Mouse (Mus musculus): ENCODE data around the gene Ccdc189.
"Not testable (repeated sequence)": the region's sequence is repeated elsewhere in the genome, so short reads cannot be mapped to it uniquely, and the experiment has no call there.

The Ccdc189 gene

DNA sequence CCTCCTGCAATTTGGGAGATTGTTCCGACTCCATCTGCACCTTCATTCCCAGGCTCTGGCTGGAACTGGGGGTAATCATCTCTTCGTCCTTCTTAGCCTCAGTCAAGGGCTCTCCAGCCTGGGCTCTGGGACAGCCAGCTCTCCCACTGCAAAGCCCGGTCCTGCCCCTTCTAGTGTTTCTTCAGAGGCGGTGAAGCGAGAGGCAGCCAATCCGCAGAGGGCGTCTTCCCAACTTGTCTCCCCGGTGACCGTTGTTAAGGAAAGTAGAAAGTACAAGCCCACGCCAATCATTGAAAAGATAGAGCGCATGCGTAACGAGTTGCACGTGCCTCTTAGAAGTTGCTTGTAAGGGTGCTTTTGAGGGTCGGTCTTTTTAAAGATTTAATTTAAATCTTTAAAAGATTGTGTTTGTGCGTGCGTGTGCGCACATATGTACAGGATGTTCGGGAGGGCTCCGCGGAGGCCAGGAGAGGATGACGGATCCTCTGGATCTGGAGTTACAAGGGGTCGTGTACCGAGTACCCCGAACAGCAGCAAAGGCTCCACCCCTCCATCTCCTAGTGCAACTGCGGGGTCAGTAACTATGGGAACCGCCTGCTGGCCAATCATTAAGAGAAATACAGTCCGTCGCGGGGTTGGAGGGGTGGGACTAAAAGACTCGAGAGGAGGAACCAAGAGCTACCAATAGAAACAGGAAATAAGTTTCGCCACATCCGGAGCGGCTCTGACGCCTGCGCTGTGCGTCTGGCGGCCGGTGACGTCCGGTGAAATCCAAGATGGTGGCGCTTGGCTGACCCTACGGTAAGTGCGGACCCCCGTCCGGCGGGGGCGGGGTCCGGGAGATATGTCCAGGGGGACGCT, at the start of gene Ccdc189, which contains the start of gene Rnf40:
Gene Ccdc189 (minus strand): TSS at position 585 of the 861 bp plus-strand sequence.
Gene Rnf40 (plus strand): TSS at position 757 of the 861 bp plus-strand sequence.
- DNase-seq (ENCODE audit: low spot score): peak; percentile 99

DNA sequence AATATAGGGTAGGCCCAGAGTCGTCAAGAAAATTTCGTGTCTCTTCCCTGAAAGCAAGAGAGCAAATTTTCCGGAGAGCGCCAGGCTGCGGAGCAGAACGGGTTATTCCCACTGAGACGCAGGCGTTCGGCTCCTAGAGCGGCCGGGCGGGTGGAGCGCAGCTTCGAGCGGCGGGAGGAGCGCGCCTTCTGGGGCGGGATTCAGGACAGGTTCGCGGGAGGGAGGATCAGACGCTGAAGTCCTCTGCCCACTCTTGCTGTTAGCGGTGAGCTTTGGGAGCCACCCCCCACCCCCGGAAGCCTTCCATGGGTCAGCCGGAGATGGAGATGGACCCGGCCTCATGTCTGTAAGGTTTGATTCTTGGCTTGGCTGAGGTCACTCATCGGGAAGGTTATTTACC, 48.6 kb upstream of the Ccdc189 start:
- DNase-seq (ENCODE audit: low spot score): peak; percentile 72

DNA sequence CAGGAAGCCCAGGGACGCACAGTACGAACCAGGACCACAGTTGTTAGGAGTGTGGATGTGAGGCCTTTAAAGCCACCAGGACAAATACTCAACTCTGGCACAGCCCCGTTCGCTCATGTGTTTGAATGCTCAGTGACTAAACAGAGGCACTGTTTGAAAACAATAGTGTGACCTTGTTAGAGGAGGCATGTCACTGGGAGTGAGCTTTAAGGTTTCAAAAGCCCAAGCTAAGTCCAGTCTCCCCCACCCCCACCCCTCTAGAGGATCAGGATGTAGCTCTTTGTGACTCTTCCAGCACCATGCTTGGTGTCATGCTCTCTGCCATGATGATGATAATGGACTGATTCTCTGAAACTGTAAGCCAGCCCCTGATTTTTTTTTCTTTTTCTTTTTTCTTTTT, 43.0 kb upstream of the Ccdc189 start:
- DNase-seq (ENCODE audit: low spot score): no peak

DNA sequence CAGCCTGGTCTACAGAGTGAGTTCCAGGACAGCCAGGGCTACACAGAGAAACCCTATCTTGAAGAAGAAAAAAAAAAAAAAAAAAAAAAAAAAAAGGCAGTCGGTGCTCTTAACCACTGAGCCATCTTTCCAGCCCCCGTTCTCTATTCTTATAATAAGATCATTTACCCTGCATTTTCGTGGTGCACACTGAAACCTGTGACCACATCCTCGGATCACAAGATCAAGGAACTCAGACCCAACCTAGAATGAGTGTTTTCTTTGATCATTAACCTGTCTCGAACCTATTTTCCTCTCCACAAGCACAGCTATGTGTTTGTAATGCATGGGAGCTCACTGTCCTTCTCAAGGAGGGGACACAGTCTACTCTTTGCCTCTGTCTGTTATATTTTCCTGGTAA, 40.3 kb upstream of the Ccdc189 start:
- no peak for DNase-seq (ENCODE audit: low spot score)

DNA sequence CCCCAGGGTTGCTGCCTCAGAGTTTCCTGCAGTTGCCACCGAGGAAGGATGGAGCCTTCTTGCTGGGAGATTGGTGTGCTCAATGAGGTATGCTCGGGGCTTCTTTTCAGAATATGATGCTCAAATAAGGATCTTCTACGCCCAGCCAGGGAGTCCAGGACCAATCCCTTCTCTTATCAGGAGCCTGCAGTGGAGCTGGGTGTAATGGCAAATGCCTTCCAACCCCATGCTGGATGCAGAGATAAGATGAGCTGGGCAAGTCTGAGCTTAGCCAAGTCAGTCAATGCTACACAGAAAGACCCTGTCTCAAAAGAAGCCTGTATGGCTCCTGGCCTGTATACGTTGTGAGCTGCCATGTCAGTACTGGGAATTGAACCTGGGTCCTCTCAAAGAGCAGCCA, 38.1 kb upstream of the Ccdc189 start:
- DNase-seq (ENCODE audit: low spot score): no peak

DNA sequence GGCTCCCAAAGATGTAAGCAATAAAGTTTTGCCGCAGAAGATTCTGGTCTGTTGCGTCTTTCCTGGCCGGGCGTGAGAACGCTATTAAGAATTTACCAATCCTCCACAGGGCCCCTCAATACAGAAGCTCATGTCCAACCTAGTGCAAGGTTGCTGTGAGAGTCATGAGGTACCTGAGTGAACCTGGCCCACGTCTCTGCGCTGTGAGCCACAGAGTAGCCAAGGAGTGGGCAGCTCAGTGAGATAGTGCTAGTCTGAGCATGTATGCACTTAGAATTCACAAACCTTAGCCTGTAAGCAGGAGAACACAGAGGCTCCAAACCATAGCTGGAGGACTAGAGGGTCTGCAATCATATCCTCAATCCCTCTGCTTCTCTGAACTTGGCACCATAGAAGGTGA, 37.6 kb upstream of the Ccdc189 start:
- no peak for DNase-seq (ENCODE audit: low spot score)

DNA sequence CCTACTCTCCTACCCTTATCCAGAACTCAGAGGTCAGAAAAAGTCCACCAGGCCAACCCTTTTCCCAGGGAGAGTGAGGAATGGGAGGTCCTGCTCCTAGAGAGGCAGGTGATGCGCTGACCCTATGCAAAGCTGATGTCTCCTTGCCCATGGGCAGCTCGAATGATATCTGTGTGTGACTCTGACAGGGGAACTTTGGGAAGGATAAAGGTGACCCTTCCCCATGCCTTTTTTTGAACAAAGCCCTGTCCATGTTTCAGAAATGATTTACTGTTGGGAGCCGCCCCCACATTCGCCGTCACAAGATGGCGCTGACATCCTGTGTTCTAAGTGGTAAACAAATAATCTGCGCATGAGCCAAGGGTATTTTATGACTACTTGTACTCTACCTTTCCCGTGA, 30.0 kb upstream of the Ccdc189 start:
- not testable (repeated sequence) for DNase-seq (ENCODE audit: low spot score)

DNA sequence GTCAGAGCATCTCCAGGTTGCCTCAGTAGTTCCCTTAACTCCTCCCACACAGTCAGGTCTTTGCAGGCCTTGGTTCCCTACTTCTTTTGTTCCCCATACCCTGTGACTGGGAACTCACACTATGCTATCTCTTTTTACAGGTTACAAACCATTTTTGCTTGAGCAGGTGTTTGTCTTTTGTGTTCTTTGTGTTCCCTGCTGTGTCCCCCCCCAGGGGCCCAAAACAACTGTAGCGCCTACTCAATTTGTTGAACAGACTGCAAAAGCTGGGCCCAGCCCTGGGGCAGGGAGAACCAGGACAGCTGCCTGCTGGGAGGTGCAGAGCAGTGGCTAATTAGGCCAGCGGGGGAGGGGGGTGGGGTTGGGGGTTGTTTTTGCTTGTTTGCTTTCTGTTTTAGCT, 29.6 kb upstream of the Ccdc189 start:
- DNase-seq (ENCODE audit: low spot score): no peak

DNA sequence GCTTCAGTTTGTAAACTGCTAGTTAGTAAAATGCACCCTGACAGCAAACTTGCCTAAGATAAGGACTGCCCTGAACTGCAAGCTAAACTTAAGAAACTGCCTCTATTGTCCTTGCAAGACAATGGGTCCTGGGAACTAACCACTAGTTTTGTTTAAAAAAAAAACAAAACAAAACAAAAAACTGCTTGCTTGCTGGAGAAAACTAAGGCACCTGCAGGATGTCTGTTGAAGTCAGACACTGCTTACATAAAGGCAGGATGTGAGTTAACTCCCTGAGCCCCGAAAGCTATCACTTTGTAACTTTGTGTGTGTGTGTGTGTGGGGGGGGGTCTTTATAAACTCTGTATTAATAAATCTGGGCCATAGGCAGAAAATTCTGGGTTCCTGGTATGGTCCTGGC, 28.5 kb upstream of the Ccdc189 start:
- DNase-seq (ENCODE audit: low spot score): no peak

DNA sequence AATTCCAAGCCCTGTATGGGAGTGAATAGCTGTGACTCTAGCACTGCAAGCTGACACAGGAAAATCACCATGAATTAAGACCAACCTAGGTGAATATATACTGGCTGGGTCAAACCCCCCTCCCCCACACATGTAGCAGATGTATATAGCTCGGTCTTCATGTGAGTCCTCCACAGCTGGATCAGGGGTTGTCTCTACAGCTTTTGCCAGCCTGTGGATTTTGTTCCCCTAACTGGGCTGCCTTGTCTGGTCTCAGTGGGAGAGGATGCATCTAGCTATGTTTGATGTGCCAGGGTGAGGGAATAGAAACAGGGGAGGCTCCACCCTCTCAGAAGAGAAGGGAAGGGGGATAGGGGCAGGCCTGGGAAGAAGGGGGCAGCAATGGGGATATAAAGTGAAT, 27.9 kb upstream of the Ccdc189 start:
- DNase-seq (ENCODE audit: low spot score): no peak

DNA sequence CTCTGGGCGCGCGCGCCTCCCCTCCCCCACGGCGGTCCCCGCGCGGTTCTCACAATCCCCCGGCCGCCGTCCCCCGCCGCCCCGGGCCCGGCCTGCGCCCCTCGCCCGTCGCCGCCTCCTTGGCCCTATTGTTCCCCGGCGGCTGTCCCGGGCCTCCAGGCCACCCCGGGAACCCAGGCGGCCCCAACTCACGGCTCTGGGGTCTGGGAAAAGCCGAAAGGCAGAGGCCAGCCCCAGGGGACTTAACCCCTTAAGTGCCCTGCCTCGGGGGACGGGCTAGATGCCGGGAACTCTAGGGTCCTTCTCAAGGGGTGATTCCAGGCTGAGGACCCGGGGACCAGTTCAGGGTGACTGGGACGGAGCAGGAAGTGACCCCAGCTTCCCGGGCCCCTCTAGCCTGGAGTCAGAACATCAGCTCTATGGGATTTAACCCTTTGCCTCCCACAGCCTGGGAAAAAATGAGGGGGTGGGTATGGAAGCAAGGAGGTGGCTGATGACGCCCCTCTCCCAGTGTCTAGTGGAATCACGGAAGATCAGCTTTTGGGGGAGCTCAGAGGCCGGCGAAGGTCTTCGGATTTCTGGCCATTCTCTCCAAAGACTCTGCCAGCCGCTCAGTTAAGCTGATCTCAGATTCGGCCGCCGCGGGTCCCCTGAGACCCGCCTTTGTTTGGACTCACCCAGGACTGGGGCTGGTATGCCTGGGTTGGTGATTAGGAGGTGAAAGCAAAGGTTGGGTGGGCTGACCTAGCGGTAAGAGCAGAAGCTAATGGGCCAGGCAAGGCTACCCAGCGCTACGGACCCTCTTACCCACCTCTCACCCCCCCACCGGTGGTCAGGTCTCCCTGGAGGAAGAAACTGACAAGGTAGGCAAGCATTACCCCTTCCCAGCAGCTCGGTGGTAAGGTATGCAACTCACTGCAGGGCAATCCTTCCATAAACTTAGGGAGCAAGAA, 26.8 kb upstream of the Ccdc189 start, which contains the start of gene Zfp629:
Gene Zfp629 (minus strand): TSS at position 907 of the 953 bp plus-strand sequence.
- DNase-seq (ENCODE audit: low spot score): peak; percentile 76

DNA sequence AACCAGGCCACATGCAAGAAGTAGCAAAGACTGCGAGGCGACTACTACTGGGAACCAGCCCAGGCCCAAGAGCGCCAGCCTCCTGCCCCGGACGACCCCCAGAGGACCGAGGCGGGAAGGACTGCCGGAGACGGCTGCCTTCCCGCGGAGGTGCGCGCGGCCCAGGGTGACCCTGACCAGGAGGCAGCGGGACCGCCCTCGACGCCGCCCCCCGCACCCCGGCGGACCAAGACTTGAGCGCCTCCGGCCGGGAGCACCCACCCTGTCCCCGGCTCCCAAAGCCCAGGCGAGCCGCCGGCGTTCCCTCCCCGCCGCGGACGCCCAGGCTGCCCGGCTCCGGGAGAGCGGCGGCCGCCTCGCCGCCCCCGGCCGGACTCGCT, 26.1 kb upstream of the Ccdc189 start:
- DNase-seq (ENCODE audit: low spot score): peak; percentile 68

DNA sequence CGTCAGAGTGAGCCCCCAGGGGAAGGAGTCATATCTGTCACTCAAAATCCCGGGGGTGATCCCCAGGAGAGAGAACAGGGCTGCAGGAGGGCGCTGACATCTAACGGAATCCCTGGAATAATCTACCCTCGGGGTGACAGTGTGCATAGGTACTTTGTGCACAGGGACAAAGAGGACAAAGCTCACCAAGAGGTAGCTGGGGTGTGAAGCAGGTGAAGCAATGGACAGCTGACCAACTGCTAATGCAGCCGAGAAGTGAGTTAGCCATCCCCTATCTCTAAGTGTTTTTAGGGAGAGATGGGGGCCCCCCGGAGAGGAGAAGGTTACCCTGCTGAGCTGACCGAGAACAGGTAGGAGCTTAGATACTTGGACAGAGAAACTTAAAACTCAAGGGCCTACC, 25.7 kb upstream of the Ccdc189 start:
- no peak for DNase-seq (ENCODE audit: low spot score)

DNA sequence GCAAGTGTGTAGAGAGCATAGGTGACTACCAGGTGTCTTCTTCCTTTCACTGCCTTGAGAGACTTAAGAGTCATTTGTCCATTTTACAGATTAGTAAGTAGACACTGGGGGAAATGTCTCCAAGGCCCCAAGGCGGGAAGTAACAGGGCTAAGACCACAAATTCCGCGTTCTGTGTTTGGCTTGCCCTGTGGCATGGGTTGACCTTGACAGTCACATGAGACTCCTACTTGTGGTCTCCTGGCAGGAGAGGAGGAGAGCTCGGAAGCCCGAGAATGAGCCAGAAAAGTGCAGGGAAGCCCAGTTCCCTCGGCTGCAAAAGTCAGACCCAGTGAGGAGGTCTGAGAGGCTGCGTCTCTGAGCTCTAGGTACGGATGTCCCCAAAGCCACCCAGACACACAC, 25.1 kb upstream of the Ccdc189 start:
- DNase-seq (ENCODE audit: low spot score): no peak

DNA sequence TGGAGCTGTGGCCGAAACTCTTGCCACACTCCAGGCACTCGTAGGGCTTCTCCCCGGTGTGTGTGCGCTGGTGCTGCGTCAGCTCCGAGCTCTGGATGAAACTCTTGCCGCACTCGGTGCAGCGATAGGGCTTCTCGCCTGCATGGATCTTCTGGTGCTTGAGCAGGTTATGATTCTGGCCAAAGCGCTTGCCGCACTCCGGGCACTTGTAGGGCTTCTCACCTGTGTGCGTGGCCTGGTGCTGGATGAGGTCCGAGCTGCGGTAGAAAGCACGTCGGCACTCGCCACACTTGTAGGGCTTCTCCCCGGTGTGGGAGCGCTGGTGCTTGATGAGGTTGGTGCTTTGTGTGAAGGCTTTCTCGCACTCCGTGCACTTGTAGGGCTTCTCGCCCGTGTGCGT, 23.2 kb upstream of the Ccdc189 start:
- no peak for DNase-seq (ENCODE audit: low spot score)

DNA sequence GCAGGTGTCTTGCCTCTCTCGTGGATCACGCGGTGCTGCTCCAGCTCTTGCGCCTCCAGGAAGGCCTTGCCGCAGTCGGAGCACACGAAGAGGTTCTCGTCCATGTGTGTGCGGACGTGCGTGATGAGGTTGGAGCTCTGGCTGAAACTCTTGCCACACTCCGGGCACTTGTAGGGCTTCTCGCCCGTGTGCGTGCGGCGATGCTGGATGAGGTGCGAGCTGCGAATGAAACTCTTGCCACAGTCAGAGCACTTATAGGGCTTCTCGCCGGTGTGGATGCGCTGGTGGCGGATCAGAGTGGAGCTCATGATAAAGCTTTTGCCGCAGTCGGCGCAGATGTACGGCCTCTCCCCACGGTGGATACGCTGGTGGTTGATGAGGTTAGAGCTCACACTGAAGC, 22.6 kb upstream of the Ccdc189 start:
- no peak for DNase-seq (ENCODE audit: low spot score)

DNA sequence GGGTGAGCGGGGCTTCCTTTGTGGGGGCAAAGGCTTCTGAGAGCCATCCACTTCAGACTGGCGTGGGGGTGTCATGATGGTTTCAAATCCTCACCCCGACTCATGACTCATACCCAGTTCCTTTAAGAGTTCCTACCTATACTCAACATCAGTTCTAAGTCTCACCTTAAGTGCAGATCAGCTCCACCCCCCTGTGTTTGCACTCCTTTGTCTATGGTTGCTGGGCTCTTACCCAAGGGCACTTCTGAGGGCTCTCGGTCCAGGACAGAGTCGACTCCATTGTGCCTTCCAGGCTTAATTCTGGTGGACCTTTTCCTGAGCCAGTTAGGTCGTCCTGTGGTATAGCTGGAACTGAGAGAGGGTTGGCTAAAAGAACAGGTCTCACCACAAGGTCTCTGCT, 18.8 kb upstream of the Ccdc189 start:
- DNase-seq (ENCODE audit: low spot score): no peak

DNA sequence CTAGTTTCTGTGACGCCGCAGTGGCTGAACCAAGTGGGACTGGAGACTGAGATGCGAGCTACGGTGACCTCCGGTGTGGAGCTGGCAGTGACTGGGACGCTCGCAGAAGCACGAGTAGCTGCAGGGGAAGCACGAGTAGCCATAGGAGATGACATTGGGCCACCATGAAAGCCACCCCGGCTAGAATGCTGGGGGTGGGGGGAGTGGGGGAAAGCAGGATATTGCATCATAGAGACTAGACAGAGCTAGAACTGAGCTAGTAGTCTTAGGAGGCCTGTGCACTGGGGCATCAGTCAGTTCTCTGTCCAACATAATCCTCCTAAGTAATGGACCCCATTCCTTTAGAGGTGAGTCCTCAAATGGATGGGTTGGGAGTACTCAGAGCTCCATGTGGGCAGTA, 15.9 kb upstream of the Ccdc189 start:
- no peak for DNase-seq (ENCODE audit: low spot score)

DNA sequence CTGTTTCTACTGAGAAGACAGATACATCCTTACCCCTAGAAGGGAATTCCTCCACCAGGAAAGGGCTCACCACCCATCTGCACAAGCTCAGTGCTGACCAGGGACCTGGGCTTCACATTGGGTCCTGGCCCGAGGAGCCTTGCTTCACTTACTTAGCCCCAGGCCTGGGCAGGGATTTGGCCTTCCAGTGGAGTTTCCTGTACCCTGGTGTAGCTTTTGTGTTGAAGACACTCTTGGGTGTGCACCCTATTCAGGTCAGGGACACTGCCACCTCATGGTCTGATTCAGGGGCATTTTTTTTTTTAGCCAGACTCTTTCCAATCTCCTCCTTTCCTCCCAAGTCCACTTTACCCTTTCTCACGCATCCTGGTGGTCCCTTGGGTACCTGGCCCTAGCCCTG, 14.5 kb upstream of the Ccdc189 start:
- no peak for DNase-seq (ENCODE audit: low spot score)

DNA sequence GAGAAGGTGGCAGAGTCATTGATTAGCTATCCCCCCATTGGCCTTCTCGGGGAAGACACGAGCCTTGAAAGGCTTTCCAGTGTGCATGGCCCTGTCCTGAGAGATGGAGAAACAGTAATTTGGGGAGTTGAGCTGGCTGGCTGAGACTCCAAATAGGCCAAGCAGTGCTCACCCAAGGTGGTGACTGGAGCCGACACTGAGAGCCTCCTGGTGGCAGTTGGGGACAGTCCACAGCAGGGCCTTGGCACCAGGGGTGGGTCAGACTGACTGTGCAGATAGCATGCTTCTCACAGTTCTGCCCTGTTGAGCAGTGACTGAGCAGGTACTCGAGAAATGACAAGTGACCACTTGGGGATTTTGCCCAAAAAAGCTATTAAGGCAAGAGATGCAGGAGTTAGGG, 13.3 kb upstream of the Ccdc189 start:
- no peak for DNase-seq (ENCODE audit: low spot score)

DNA sequence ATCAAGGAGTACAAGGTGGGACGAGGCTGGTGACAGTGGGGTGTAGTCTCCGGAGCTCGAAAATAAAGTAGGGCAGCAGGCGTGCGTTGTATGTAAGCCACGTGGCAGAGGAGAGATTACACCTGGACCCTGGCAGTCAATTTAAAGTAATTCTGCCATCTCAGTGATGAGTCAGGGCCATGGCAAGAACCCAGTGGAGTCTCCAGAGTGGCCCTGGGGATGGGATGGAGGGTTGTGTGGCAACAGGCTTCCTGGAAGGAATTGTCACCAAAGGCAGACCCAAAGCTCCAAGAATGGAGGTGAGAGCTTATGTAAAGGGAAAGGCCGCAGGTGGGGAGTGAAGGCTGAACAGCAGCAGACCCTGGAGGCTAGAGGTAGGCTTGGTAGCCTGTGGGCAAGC, 12.2 kb upstream of the Ccdc189 start:
- no peak for DNase-seq (ENCODE audit: low spot score)

DNA sequence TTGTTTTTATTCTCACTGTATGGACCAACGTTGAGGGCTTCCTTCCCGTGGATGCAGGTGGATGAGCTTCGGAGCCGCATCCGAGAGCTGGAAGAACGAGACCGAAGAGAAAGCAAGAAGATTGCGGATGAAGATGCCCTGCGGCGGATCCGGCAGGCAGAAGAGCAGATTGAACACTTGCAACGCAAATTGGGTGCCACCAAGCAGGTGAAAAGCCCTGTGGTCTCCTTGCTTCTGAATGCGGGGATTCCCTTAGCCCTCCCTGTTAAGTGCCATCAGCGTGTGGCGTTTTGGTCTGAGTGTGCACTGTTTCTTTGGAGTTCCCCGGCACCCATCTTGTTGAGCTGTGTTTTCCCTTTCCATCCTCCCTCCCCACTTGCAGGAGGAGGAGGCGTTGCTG, 8.4 kb upstream of the Ccdc189 start:
- no peak for DNase-seq (ENCODE audit: low spot score)

DNA sequence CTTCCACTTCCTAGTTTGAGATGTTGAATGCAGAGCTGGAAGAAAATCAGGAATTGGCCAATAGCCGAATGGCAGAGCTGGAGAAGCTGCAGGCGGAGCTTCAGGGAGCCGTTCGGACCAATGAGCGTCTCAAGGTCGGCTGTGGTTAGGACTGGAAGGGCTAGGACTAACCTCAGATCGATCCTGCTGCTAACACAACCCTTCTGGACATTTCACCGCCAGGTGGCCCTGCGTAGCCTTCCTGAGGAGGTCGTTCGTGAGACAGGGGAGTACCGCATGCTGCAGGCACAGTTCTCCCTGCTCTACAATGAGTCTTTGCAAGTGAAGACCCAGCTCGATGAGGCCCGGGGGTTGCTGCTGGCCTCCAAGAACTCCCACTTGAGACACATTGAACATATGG, 4.2 kb upstream of the Ccdc189 start:
- DNase-seq (ENCODE audit: low spot score): no peak
